Mouse (Mus musculus) layer of hippocampus, postnatal 14 days (tissue): ENCODE measurements around the gene Ccdc36. TPM values are rescaled to one million over a fixed set of nuclear protein-coding genes. Genes with fewer than 3 reads are reported as not detected.

Source experiments
- DNase-seq, 2 experiments: peaks; one replicate each; pipeline ENCODE4 v3.0.0; 2021 to 2022; ENCODE audit warnings: low spot score in 2 of 2, mixed read lengths in 1 of 2
- total RNA-seq, 2 experiments: library from RNA; stranded (reverse); gene quantifications; 2 replicates each; pipeline ENCODE4 v1.2.3; 2021

The Ccdc36 gene
- total RNA-seq, 2 experiments from 2014 or later = 0.14 TPM; not detected in 1

DNA sequence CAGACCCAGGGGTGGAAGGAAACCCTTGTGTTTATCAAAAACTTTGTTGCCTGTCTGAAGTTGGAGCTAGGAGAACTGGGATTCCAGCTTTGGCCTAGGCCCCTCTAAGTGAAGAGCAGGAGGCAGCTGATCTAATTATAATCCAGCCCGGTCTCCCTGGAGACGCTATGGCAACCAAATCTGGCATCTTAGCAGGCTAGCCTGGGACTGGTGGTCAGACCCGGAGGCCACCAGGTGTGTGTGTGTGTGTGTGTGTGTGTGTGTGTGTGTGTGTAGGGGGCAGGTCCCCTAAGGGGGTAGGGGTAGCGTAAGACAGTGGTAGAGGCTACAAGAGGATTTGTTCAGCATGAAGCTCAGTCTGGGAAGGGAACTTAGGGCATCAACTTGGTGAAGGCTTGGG, 21.6 kb upstream of the Ccdc36 start:
- peak; percentile 64 to 65 for DNase-seq

GRCm38 (mm10) chr9:108445125-108445524, 16.8 kb upstream of the Ccdc36 start:
- no peak for DNase-seq

DNA sequence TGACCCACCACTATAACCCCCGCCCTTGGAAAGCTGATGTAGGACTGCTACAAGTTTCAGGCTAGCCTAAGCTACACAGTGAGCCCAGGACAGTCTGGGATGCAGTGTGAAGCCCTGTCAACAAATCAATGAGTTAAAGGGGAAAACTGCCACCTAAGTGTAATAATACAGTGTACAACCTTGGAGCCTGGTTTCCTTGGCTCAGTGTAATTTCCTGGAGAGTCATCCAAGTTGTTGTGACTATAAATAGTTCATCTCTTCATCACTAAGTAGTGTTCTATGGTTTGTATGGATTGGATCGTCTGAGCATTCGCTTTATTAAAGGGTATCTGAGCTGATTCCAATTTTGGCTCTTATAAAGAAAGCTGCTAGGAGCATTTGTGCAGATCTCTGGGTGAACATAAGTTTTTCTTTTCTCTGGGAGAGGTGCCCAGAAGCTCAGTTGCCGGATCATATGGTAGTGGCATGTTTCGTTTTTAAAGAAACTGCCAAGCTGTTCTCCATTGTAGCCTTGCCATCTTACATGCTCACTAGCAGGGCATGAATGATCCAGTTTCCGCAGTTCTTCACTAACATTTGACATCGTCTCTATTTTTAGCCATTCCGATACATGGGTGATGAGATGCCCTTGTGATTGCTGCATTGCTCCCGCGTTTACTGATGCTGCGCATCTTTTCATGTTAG, 13.1 kb upstream of the Ccdc36 start:
- peak; percentile 61 to 91 for DNase-seq

DNA sequence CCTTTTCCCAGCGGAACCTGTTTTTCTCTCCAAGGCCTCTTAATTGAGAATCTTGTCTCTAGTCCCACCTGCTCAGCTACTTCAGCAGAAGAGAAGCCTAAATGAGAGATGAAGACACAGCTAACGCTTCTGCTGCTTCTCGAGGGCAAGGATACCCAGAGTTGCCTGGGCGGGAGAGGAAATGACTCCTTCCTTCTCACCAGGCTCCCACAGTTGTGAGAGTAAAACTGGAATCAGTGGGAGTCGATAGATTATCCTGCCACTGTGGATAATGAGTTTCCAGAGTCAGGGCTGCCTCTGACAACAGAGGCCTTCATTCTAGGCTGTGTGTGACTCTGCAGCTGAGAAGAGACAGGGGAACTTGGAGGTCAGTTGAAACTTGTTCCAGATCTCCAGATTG, 12.2 kb upstream of the Ccdc36 start:
- DNase-seq = no peak

DNA sequence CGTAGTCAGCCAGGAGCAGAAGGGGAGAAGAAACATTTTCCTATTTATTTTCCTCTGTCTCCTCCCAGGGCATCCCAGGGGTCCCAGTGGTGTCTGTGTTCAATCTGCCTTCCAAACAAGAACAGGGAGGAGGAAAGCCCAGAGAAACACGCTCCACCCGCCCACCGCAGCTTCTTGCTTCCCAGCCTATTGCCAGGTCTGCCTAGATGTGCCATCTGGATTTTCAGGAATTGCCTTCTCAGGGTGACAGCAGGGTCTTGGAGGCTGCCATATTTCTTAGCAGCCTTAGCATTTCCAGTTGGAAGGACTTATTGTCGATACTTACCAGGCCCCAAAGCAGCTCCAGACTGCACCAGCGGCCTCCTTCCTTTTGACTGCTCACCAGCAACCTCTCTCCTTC, 10.9 kb upstream of the Ccdc36 start:
- no peak for DNase-seq

DNA sequence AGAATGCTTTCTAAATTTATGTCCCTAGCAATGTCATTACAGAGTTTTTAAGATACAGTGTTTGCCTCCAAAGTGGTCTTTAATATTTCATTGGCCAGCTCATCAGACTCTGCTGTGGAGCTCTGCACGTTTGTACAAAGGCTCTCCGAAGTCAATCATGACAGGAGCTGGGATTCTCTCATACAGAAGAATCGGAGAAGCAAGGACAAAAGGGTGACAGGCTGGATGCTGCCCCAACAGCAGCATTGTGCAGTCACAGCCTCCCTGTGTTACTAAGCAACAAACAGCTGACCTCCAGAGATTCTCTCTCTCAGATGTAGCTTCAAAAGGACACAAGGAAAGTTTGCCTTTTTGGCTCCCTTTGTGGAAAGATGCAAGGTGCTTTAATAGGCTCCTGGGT, 7.9 kb upstream of the Ccdc36 start, which contains the start of gene BC048562:
TSS of gene BC048562 (plus strand) at position 301 of the 400 bp plus-strand sequence.
- DNase-seq = no peak

GRCm38 (mm10) chr9:108431431-108432067, 3.3 kb upstream of the Ccdc36 start:
- DNase-seq = no peak

- DNase-seq = peak in 1 of 2 experiments; percentile 18
Observed at GRCm38 (mm10) chr9:108412221-108412620, 16.1 kb downstream of the Ccdc36 start.

GRCm38 (mm10) chr9:108411381-108411942, 16.8 kb downstream of the Ccdc36 start:
- DNase-seq = peak; percentile 25 to 51

- DNase-seq = no peak
Observed at GRCm38 (mm10) chr9:108409535-108409934, 18.7 kb downstream of the Ccdc36 start.

- DNase-seq = no peak
Observed at GRCm38 (mm10) chr9:108404451-108404850, 23.8 kb downstream of the Ccdc36 start.

DNA sequence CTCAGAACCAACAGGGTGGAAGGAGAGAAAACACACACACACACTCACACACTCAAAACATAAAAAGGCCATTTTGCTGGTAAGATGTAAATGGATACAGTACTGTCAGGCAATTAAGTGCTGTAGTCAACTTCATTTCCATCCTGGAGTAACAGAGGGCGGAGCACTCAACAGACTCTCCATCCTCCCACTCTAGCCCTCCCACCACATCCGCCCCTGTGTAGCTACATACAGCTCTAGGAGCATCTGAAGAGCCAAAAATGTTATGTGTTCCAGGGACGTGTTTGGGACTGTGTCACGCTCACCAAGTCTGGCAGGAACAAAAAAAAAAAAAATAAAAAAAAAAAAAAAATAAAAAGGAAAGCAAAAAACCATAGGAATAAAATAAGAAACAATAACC, 25.2 kb downstream of the Ccdc36 start:
- DNase-seq = no peak

GRCm38 (mm10) chr9:108401186-108401960, 26.9 kb downstream of the Ccdc36 start:
- DNase-seq = peak; percentile 59 to 82

- no peak for DNase-seq
Observed at GRCm38 (mm10) chr9:108398324-108398723, 30.0 kb downstream of the Ccdc36 start.

DNA sequence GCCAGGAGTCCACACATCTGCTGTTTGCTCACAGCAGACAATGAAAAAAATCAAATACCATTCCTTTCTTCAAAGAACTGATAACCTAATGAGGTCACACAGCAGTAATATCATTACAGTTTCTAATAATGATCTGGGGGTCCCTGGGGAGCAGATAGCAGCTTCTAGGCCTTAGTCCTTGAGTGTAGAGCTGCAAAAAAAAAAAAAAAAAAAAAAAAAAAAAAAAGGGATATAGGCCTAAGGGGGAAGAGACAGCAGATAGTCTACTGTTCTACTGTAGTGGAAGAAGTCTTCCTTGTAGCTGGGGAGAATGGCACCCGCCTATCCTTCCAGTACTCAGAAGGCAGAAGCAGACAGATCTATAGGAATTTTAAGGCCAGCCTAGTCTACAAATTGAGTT, 32.9 kb downstream of the Ccdc36 start:
- no peak for DNase-seq

DNA sequence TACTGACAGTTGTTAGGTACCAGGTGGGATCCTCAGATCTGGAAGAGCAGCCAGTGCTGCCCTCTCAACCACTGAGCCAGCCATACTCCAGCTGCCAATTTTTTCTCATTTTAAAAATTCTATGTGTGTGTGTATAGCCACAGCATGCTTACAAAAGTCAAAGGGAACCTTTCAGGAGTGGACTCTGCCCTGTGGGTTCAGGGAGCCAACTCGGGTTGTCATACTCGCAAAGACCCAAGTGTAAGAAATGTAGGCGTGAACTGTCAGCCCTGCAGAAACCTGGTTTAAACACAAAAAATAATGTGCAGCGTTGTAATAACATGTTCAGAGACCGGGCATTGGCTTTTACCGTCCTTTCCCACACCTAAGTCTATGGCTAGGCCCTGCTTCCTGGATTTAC, 34.1 kb downstream of the Ccdc36 start:
- no peak for DNase-seq

DNA sequence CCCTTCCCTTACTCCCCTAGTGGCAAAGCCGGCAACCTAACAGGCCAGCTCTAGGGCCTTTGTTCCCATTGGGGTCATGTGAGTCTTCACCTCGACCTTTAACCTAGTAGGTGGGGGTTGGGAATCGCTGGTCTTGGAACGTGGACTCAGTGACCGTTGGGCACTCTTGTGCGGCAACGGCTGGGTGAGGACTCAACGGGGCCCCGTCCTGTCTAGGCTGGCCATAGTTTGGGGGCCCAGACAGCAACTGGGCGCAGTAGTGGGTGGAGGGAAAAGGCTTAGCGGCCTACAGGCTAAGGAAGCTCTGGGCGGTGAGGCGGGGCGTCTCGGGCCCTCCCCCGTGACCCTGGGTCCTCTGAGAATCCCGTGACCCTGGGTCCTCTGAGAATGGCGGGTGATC, 35.6 kb downstream of the Ccdc36 start, which contains the start of gene 1700102P08Rik:
TSS of gene 1700102P08Rik (plus strand) at position 130 of the 400 bp plus-strand sequence.
- DNase-seq = no peak

DNA sequence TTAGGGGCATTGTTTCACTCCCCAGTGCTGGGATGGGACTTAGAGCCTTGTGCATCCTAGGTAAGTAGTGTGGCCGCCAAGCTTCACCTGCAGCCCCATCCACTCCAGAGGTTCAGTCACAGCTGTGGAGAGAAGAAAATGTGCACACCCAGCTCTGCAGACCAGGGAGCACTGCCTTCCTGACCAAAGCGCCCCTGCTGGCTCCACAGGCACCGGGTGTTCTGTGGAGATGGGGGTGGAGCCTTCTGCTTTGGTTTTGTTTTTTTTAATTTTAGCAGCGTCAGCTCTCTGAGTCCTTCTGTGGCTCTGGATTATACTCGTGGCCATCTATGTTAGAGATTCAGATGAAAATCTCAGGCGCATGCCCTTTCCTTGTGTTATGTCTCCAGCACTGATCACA, 39.1 kb downstream of the Ccdc36 start:
- DNase-seq = peak in 1 of 2 experiments; percentile 17

GRCm38 (mm10) chr9:108388601-108389000, 39.7 kb downstream of the Ccdc36 start:
- DNase-seq = no peak

DNA sequence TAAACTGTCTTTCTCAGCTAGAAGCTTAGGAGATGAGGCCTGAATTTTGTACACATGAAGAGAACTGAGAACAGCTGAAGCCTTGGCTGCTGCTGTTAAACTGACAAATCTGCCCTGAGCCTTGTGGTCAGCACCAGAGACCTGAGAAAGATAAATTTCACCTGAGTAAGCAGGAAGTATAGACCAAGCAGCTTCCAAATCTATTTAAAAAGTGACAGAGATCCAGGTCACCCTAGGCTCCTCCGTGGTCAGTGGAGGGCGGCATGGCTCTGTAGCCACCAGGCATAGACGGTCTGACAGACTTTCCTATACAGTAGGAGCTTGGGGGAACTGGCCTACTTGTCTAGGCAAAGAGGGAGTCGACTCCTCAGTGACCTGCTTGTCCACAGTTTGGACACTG, 41.5 kb downstream of the Ccdc36 start:
- no peak for DNase-seq

GRCm38 (mm10) chr9:108385006-108385405, 43.3 kb downstream of the Ccdc36 start:
- DNase-seq = no peak

DNA sequence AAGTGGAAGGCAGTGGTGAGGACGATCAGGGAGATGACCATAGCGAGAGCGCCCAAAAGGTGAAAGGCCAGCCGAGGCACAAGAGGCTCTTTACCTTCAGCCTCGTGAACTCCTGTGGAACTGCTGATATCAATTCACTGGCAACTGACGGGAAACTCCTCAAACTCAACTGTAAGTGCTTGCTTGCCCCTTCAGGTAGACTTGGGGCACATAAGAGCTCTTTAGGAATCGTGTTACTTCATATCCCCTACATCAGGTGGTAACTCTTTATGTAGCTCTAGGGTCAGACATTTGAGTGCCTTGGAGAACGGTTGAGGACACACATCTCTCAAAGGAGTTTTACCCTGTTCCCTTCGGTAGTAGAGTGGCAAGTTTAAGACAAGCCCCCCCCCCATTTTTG, 46.9 kb downstream of the Ccdc36 start:
- DNase-seq = no peak
